Mouse (Mus musculus) CH12.LX (cell line): ENCODE measurements around the gene Gm48551.

Experiments used
- CTCF ChIP-seq, 2 experiments: IDR thresholded peaks in 1 of 2; conservative IDR thresholded peaks in 1 of 2; 2 replicates each; pipeline ENCODE4 v1.5.1; 2011 to 2012; ENCODE audit warnings: low read depth in 2 of 2, low read length in 2 of 2, improper control_type of control experiment in 1 of 2, inconsistent platforms in 1 of 2, mild to moderate bottlenecking in 1 of 2, moderate library complexity in 1 of 2
- ETS1 ChIP-seq: conservative IDR thresholded peaks from 2 replicates; pipeline ENCODE4 v1.6.1; 2012; ENCODE audit warnings: low read depth, mild to moderate bottlenecking, inconsistent platforms, low read length, improper control_type of control experiment, moderate library complexity
- GABPA ChIP-seq: IDR thresholded peaks from 2 replicates; pipeline ENCODE4 v1.6.1; 2012; ENCODE audit warnings: low read depth, low read length, improper control_type of control experiment, inconsistent platforms; ENCODE audit not compliant: insufficient replicate concordance
- POLR2A ChIP-seq: IDR thresholded peaks from 2 replicates; pipeline ENCODE4 v1.6.1; 2011; ENCODE audit warnings: low read depth, mild to moderate bottlenecking, improper control_type of control experiment, low read length
- ZNF384 ChIP-seq: IDR thresholded peaks from 2 replicates; pipeline ENCODE4 v1.6.1; 2012; ENCODE audit warnings: low read depth, low read length, improper control_type of control experiment, inconsistent platforms

DNA sequence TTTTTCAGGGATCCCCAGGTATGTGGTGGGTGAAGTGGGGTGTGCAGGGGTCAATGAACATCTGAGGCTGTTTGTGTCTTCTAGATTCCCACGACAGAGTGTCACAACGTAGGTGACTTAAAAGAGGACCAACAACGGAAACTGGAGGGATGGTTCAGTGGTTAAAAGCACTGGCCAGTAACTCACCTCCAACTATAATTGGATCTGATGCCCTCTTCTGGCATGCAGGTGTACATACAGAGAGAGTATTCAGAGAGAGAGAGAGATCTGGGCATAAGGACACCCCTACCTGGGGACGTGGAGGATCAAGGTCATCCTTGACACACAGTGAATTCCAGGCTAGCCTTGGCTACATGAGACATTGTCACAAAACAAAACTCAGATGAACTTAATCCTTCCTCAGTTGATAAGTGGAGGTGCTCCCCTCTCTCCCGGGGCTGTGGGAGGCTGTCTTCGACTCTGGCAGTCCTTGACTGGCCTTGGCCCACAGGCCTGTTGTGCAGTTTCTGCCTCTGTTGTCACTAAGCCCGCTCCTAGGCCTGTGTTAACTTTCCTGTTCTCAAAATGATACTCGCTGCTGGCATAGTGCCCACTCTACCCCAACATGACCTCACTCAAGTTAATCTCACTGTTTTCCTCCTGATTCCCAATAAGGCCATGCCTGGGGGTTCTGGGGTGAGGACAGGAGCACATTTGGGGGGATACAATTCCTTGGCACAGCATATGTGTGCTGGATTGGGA is 39.7 kb upstream of the Gm48551 start:
- no peak for TF ChIP-seq ETS1
- TF ChIP-seq GABPA, result no peak
- peak; percentile 13 to 63; a peak in 2 of 4 replicates for TF ChIP-seq CTCF (conservative IDR thresholded peaks at IDR 0.05 in 1 of 2, IDR thresholded peaks at IDR 0.05 in 1 of 2; ENCODE audit: low read depth in 2 of 2, low read length in 2 of 2)
- no peak for TF ChIP-seq ZNF384
- no peak for TF ChIP-seq POLR2A
